Mouse (Mus musculus): ENCODE results near the gene Trim52. TPM values are rescaled to one million over a fixed set of nuclear protein-coding genes. Genes with fewer than 3 reads are reported as not detected.

Gene Trim52
- polyA plus RNA-seq, 1 experiment from 2014 or later = not detected

DNA sequence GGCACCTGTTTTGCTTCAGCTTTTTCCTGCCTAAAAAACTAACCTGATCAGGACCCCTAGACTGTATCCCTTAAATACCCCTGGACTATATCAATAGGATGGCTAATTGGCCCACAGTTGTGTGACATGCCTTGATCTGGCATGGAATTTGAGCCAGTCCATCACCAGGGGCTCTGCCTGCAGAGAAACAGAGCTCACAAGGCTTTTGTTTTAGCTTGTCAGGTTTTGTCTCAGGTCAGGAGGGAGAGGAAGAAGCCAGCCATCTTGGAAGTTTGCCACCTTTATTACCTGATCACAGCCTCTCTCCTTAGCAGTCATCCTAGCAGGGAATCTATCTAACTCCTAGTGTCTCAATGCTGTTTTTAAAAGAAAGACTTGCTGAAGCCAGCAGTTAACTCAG lies 74.6 kb downstream of the Trim52 start:
- H3K4me1 ChIP-seq (ENCODE audit: insufficient read depth, low read depth, low read length) = no peaks in the 10 kb centered on the region
- DNase-seq (ENCODE audit: low spot score) (no peak), ATAC-seq (no peak)
- H3K27me3 ChIP-seq (replicated peaks; ENCODE audit: insufficient read depth, low read length) = no peaks in the 10 kb centered on the region
- no peak for TF ChIP-seq CTCF (IDR thresholded peaks at IDR 0.05)
- H3K36me3 ChIP-seq (ENCODE audit: insufficient read depth, low read length) = no peaks in the 10 kb centered on the region
- H3K9ac ChIP-seq (replicated peaks; ENCODE audit: low read depth) = no peak overlapping the region
- no peak overlapping the region for H3K4me2 ChIP-seq (replicated peaks; ENCODE audit: low read depth, low read length)
- no peaks in the 10 kb centered on the region for H3K9me3 ChIP-seq (ENCODE audit: low read length)
- H3K27ac ChIP-seq (ENCODE audit: low read length) = no peak overlapping the region
- no peak overlapping the region for H3K4me3 ChIP-seq (ENCODE audit: low read depth, low read length)

DNA sequence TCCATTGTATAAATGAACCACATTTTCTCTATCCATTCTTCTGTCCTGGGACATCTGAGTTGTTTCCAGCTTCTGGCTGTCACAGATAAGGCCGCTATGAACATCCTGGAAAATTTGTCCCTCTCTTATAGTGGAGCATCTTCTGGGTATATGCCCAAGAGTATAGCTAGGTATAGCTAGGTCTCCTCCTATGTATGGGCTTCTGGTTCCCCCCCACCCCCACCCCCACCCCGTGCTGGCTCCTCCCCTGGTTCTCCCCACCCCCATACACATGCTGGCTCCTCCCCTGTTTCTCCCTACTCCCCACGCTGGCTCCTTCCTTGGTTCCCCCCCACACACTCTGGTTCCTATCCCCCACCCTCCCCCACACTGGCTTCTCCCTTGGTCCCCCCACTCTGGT lies 78.0 kb downstream of the Trim52 start:
- H3K9ac ChIP-seq (replicated peaks; ENCODE audit: low read depth) = no peak overlapping the region
- H3K9me3 ChIP-seq (ENCODE audit: low read length) = no peaks in the 10 kb centered on the region
- no peak overlapping the region for H3K27ac ChIP-seq (ENCODE audit: low read length)

More for the DNA sequence above, 78.0 kb downstream of the Trim52 start:
- no peaks in the 10 kb centered on the region for H3K27me3 ChIP-seq (replicated peaks; ENCODE audit: insufficient read depth, low read length)
- H3K4me2 ChIP-seq (replicated peaks; ENCODE audit: low read depth, low read length) = no peak overlapping the region
- no peak for ATAC-seq
- 62% methylated on average over 3 of the region's 3 CpGs for WGBS
- no peak overlapping the region for H3K4me3 ChIP-seq (ENCODE audit: low read depth, low read length)
- H3K4me1 ChIP-seq (ENCODE audit: insufficient read depth, low read depth, low read length) = no peaks in the 10 kb centered on the region
- H3K36me3 ChIP-seq (ENCODE audit: insufficient read depth, low read length) = no peaks in the 10 kb centered on the region
- no peak for TF ChIP-seq CTCF (IDR thresholded peaks at IDR 0.05)
- no peak for TF ChIP-seq EP300 (IDR thresholded peaks at IDR 0.05)
- no peak for DNase-seq (ENCODE audit: low spot score)

Other genes with a start within 250 kb of the Trim52 start
- 88.9 and 99.8 TPM in 2 replicates for gene Spry2, start 209.4 kb upstream of the Trim52 start, polyA plus RNA-seq (2015; fragmentation: Nextera tagmentation; extraction: Ambion mirVana)